Mouse (Mus musculus) heart, embryonic 14.5 days (tissue): ENCODE data around the gene Srsf9. TPM values are rescaled to one million over a fixed set of nuclear protein-coding genes. Genes with fewer than 3 reads are reported as not detected.
A peak's percentile ranks its signal among the peaks of the same experiment; 100 is the strongest.

ENCODE experiments used
- ATAC-seq: fragments of 200-750 bp; cut with Nextera tagmentation; 2 replicates; pipeline ENCODE4 v1.8.0; 2017; ENCODE audit warnings: low read depth, moderate TSS enrichment; ENCODE audit not compliant: insufficient number of reproducible peaks, insufficient read depth, low FRiP score
- H3K27ac ChIP-seq, 2 experiments: fragments of 200-500 bp in 1 of 2; fragments of 300-500 bp in 1 of 2; sonication (generic) in 1 of 2; replicated peaks in 1 of 2; 2 replicates each; pipeline ENCODE4 v1.5.1; 2012 to 2014; ENCODE audit warnings: low read depth in 2 of 2, low read length in 2 of 2, control low read depth in 1 of 2, mild to moderate bottlenecking in 1 of 2, mixed read lengths in 1 of 2; ENCODE audit not compliant: control insufficient read depth in 1 of 2, insufficient read depth in 1 of 2
- H3K27me3 ChIP-seq: fragments of 300-500 bp; sonication (generic); 2 replicates; pipeline ENCODE4 v1.6.1; 2014; ENCODE audit warnings: mild to moderate bottlenecking, low read length, control low read depth; ENCODE audit not compliant: control insufficient read depth, insufficient read depth
- H3K36me3 ChIP-seq: fragments of 300-500 bp; sonication (generic); 2 replicates; pipeline ENCODE4 v1.6.1; 2014; ENCODE audit warnings: mild to moderate bottlenecking, control low read depth, low read length, mixed read lengths; ENCODE audit not compliant: control insufficient read depth, insufficient read depth
- H3K4me1 ChIP-seq, 2 experiments: fragments of 200-500 bp in 1 of 2; fragments of 300-500 bp in 1 of 2; sonication (generic) in 1 of 2; 2 replicates each; pipeline ENCODE4 v1.6.1; 2012 to 2014; ENCODE audit warnings: low read length in 2 of 2, control low read depth in 1 of 2, mixed read lengths in 1 of 2; ENCODE audit not compliant: control insufficient read depth in 2 of 2, insufficient read depth in 2 of 2
- H3K4me2 ChIP-seq: fragments of 300-500 bp; sonication (generic); 2 replicates; pipeline ENCODE4 v1.6.1; 2014; ENCODE audit warnings: mild to moderate bottlenecking, low read length
- H3K4me3 ChIP-seq, 2 experiments: fragments of 200-500 bp in 1 of 2; fragments of 300-500 bp in 1 of 2; sonication (generic) in 1 of 2; 2 replicates each; pipeline ENCODE4 v1.5.1; 2012 to 2014; ENCODE audit warnings: low read length in 2 of 2, mild to moderate bottlenecking in 2 of 2, control low read depth in 1 of 2, low read depth in 1 of 2, moderate library complexity in 1 of 2; ENCODE audit not compliant: control insufficient read depth in 1 of 2, insufficient read depth in 1 of 2
- H3K9ac ChIP-seq: fragments of 300-500 bp; sonication (generic); 2 replicates; pipeline ENCODE4 v1.6.1; 2014; ENCODE audit warnings: mild to moderate bottlenecking, low read length
- H3K9me3 ChIP-seq: fragments of 300-500 bp; sonication (generic); 2 replicates; pipeline ENCODE4 v1.6.1; 2016; ENCODE audit warnings: low read length, control low read depth; ENCODE audit not compliant: control insufficient read depth
- WGBS: fragments of 180-500 bp; shearing (Covaris S2); extraction: QIAGEN DNeasy Blood & Tissue Kit; methylation state at CpG from one replicate; pipeline ENCODE4 v1.1.7; 2014; 5-methylcytosine and 5-hydroxymethylcytosine counted together
- polyA plus RNA-seq: library from polyadenylated mRNA; unstranded; fragments of >200 nt; fragmentation: Nextera tagmentation; extraction: Ambion mirVana; gene quantifications from 2 replicates; pipeline ENCODE4 v1.2.1, GENCODE M21; 2014

The Srsf9 gene
- polyA plus RNA-seq = 95.0 and 104 TPM in 2 replicates

GRCm38 (mm10) chr5:115326875-115327609, at the start of gene Srsf9:
Gene Srsf9, plus strand, starts transcription at chr5:115327177.
- peaks cover 24% of the 10 kb centered on the region for H3K36me3 ChIP-seq
- peaks cover 8 to 19% of the 10 kb centered on the region in 2 experiments for H3K4me1 ChIP-seq
- peak within 1 kb of the TSS; percentile 85 to 89 for H3K27ac ChIP-seq
- H3K4me2 ChIP-seq = peak within 1 kb of the TSS; percentile 86
- H3K9me3 ChIP-seq = no peaks in the 10 kb centered on the region
- under 1% methylated on average over 87 of the region's 97 CpGs for WGBS
- ATAC-seq = peak; percentile 93
- peak within 1 kb of the TSS; percentile 92 for H3K9ac ChIP-seq
- no peaks in the 10 kb centered on the region for H3K27me3 ChIP-seq
- H3K4me3 ChIP-seq = peak within 1 kb of the TSS; percentile 85 to 98

DNA sequence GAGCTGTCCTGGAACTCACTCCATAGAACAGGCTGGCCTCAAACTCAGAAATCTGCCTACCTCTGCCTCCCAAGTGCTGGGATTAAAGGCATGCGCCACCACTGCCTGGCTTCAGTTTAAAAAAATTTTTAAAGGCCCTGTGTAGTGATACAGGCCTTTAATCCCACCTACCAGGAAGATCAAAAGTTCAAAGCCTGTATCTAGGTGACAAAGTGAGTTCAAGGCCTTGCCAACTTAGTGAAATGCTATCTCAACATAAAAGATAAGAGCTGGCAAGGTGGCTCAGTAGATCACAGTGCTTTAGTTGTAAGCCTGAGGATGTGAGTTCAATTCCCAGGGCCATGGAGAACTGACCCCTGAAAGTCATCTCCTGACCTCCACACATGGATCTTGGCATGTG, 48.9 kb upstream of the Srsf9 start:
- no peak for ATAC-seq
- Histone ChIP-seq H3K4me1 (peaks cover 2 to 10% of the 10 kb centered on the region in 2 experiments), H3K9me3 (no peaks in the 10 kb centered on the region), H3K27me3 (no peaks in the 10 kb centered on the region), H3K27ac (no peak overlapping the region), H3K9ac (no peak overlapping the region), H3K4me2 (no peak overlapping the region), H3K4me3 (no peak overlapping the region), H3K36me3 (peaks cover 5% of the 10 kb centered on the region; the same call in 1 of the 2 replicates)
- WGBS = 63% methylated on average over 1 of the region's 1 CpGs

- no peak overlapping the region for H3K27ac ChIP-seq
- H3K36me3 ChIP-seq = peaks cover 13% of the 10 kb centered on the region
- H3K4me1 ChIP-seq = peaks cover 2 to 5% of the 10 kb centered on the region in 2 experiments
- H3K4me3 ChIP-seq = no peak overlapping the region
- no peaks in the 10 kb centered on the region for H3K27me3 ChIP-seq
- H3K9me3 ChIP-seq = no peaks in the 10 kb centered on the region
- WGBS = 52% methylated on average over 2 of the region's 2 CpGs
- ATAC-seq = no peak
- no peak overlapping the region for H3K4me2 ChIP-seq
- no peak overlapping the region for H3K9ac ChIP-seq
Measured at GRCm38 (mm10) chr5:115278785-115279184, 48.2 kb upstream of the Srsf9 start.

DNA sequence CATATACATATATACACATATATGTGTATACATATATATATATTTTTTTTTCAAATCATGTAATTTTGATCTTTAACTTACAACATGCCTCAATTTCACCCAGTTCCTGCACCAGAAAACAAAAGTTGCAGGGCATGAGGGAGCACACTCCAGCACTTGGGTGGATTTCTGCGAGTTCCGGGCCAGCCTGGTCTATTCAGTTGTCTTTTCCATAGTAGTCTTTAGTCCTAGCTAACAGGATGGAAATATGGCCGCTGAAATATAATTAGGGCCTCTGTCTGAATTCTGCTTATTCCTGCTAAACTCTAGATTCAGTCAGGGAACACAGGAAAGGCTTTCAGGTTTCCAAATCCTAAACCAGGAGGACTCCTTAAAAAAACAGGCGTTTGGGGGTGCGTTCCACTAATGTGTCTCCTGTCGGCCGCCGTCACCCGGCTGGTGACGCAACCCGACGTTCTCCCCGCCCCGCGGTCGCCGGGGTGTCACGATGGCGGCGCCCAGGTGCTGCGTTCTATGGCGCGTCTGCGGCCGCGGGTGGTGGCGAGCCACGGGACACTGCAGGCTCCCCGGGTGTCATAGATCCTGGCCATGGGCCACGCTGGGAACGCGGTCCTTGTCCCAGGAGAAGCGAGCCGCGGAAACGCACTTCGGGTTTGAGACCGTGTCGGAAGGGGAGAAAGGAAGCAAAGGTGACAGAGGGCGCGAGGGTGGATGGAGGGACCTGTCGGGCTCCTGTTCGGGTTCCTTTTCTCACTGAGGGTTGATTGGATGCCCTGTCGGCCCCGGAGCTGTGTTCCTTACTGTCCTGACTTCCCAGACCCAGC, 47.5 kb upstream of the Srsf9 start, which contains the start of gene Coq5:
Gene Coq5, plus strand, starts transcription at position 441 of the 824 bp plus-strand sequence.
- Histone ChIP-seq H3K36me3 (peaks cover 19% of the 10 kb centered on the region), H3K9ac (peak within 1 kb of the TSS; percentile 91), H3K27ac (peak within 1 kb of the TSS; percentile 57 to 65), H3K4me3 (peak within 1 kb of the TSS; percentile 71 to 90), H3K4me2 (peak within 1 kb of the TSS; percentile 89), H3K9me3 (no peaks in the 10 kb centered on the region), H3K27me3 (no peaks in the 10 kb centered on the region), H3K4me1 (peaks cover 2 to 5% of the 10 kb centered on the region in 2 experiments)
- peak; percentile 66 for ATAC-seq
- 3% methylated on average over 45 of the region's 45 CpGs for WGBS

DNA sequence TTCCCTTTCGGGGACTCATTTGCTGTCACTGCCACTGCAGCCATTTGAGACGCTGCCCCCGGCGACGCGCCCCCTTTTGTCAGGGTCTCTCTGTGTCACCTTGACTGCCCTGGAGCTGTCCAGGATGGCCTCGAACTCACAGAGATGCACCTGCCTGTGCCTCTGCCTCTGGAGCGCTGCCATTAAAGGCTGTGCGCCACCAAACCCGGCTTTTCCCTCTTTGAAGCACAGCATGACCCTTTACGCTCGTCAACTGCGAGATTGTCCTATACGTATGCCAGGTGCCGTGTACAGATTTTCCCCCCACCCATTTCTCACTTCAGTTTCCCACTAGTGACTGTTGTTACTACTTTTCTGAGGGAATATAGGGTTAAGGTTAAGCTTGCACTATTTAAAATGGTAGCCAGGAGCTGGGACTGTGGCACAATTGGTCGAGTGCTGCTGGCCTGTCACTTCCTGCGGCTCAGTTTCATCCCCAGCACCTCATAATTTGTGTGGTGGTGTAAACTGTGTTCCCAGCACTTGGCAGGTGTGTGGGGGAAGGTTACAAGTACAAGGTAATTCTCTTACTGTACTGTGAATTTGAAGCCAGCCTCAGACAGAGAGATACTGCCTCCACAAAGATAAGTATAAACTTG, 46.8 kb upstream of the Srsf9 start:
- peak overlapping the region; percentile 91 for H3K9ac ChIP-seq
- H3K27ac ChIP-seq = peak overlapping the region; percentile 57 to 65
- no peaks in the 10 kb centered on the region for H3K27me3 ChIP-seq
- no peaks in the 10 kb centered on the region for H3K9me3 ChIP-seq
- no peak for ATAC-seq
- WGBS = 6% methylated on average over 17 of the region's 17 CpGs
- peaks cover 27% of the 10 kb centered on the region for H3K36me3 ChIP-seq
- peak overlapping the region; percentile 89 for H3K4me2 ChIP-seq
- H3K4me1 ChIP-seq = peaks cover 2 to 5% of the 10 kb centered on the region in 2 experiments
- peak overlapping the region; percentile 71 to 90 for H3K4me3 ChIP-seq

DNA sequence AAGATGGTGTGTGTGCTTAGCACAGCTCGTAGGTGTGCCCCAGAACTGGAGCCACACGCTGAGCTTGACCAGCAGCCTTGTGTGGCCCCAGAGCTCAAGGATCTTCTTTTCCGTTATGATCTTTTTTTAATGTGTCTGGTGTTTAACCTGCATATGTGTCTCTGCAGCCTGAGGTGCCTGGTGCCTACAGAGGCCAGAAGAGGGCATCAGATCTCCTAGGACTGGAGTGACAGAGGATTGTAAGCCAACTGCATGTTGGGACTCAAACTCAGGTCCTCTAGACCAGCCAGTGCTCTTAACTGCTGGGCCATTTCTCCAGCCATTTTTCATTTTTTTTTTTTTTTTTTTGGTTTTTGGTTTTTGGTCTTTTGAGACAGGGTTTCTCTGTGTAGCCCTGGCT, 42.2 kb upstream of the Srsf9 start:
- Histone ChIP-seq H3K27ac (no peak overlapping the region), H3K9me3 (no peaks in the 10 kb centered on the region), H3K9ac (no peak overlapping the region), H3K4me1 (peaks cover 2 to 10% of the 10 kb centered on the region in 2 experiments), H3K27me3 (no peaks in the 10 kb centered on the region), H3K4me3 (no peak overlapping the region), H3K36me3 (peaks cover 60% of the 10 kb centered on the region), H3K4me2 (no peak overlapping the region)
- WGBS = 88% methylated on average over 3 of the region's 3 CpGs
- no peak for ATAC-seq

GRCm38 (mm10) chr5:115294173-115294572, 32.8 kb upstream of the Srsf9 start:
- Histone ChIP-seq H3K9me3 (no peaks in the 10 kb centered on the region), H3K36me3 (peaks cover 83% of the 10 kb centered on the region), H3K4me3 (no peak overlapping the region), H3K27ac (no peak overlapping the region), H3K27me3 (no peaks in the 10 kb centered on the region), H3K9ac (no peak overlapping the region), H3K4me2 (no peak overlapping the region), H3K4me1 (peaks cover 4 to 10% of the 10 kb centered on the region in 2 experiments)
- 87% methylated on average over 8 of the region's 8 CpGs for WGBS
- ATAC-seq = no peak
